Comparison of ENCODE assay signal across 13 mouse cellular contexts in genomic region chr19:12457401-12458066, GRCm38 (mm10). TPM values are rescaled to one million over a fixed set of nuclear protein-coding genes. Genes with fewer than 3 reads are reported as not detected.
DNase-seq lines count a peak whose midpoint lies in the region; ATAC-seq and TF ChIP-seq lines count a peak whose summit lies in the region.
"Had no signal": no experiment of that assay in that cellular context is flagged by ENCODE, and none has a peak within 500 bp of the region (broad histone marks: within the 10 kb centered on the region; RNA-seq: fewer than 3 reads in every experiment).

No protein-coding gene starts in this region.

- no peaks in the 10 kb centered on the region for H3K9me3 ChIP-seq in intestine, embryonic 15.5 days
- H3K9me3 ChIP-seq: heart, embryonic 15.5 days; neural tube, embryonic 12.5 days had no signal

- TF ChIP-seq POLR2A in myocyte (IDR thresholded peaks at IDR 0.05; ENCODE audit: insufficient read length, low read depth), result no peak
- no peak for TF ChIP-seq POLR2A in cerebellum, adult 2 months (IDR thresholded peaks at IDR 0.05; ENCODE audit: borderline replicate concordance, insufficient read depth, low read length)

- peak; percentile 91 for DNase-seq in heart, adult 11 months
- no peak for DNase-seq in heart, postnatal 10 days
- peak; percentile 14 for DNase-seq in T-cell, adult 2 months (ENCODE audit: low spot score)
- DNase-seq in cerebellum, adult 2 months, result no peak
- DNase-seq in heart, adult 9 months (ENCODE audit: low spot score in 2 of 2), result no peak
- DNase-seq: cerebellum, adult 11-12 months; lung, embryonic 14.5 days had no signal

- TF ChIP-seq CTCF in cerebellum, adult 2 months (IDR thresholded peaks at IDR 0.05; ENCODE audit: borderline replicate concordance, insufficient read depth, low read depth, low read length), result no peak

- H3K27ac ChIP-seq in intestine, embryonic 15.5 days, result peak overlapping the region; percentile 36; the same call in 1 of the 2 replicates
- no peak overlapping the region for H3K27ac ChIP-seq in cerebellum, adult 2 months (ENCODE audit: insufficient read depth, low read length)
- H3K27ac ChIP-seq: heart, embryonic 15.5 days; neural tube, embryonic 12.5 days had no signal

- H3ac ChIP-seq in myocyte (ENCODE audit: control insufficient read depth, insufficient read length), result no peak overlapping the region

- 51% methylated on average over 12 of the region's 12 CpGs for WGBS in intestine, embryonic 15.5 days
- 73% methylated on average over 12 of the region's 12 CpGs for WGBS in cerebellum, adult 2 months

- no peaks in the 10 kb centered on the region for H3K27me3 ChIP-seq in intestine, embryonic 15.5 days (replicated peaks)
- no peaks in the 10 kb centered on the region for H3K27me3 ChIP-seq in myocyte (ENCODE audit: control insufficient read depth, insufficient read depth, insufficient read length)
- no peaks in the 10 kb centered on the region for H3K27me3 ChIP-seq in cerebellum, adult 2 months (ENCODE audit: control insufficient read depth, insufficient read depth, low read length)
- H3K27me3 ChIP-seq: heart, embryonic 15.5 days; neural tube, embryonic 12.5 days had no signal

- no peaks in the 10 kb centered on the region for H3K4me1 ChIP-seq in intestine, embryonic 15.5 days (replicated peaks)
- no peaks in the 10 kb centered on the region for H3K4me1 ChIP-seq in cerebellum, adult 2 months (ENCODE audit: control insufficient read depth, insufficient read depth, low read length)
- H3K4me1 ChIP-seq: heart, embryonic 15.5 days; neural tube, embryonic 12.5 days had no signal

- no peak for ATAC-seq in intestine, embryonic 15.5 days
- ATAC-seq in CD4-positive, CD25-positive, alpha-beta regulatory T cell, adult 4 months, result no peak

- H3K4me3 ChIP-seq in intestine, embryonic 15.5 days (replicated peaks), result no peak overlapping the region
- H3K4me3 ChIP-seq in myocyte, result no peak overlapping the region
- no peak overlapping the region for H3K4me3 ChIP-seq in cerebellum, adult 2 months (replicated peaks; ENCODE audit: insufficient read depth, low read depth, low read length)
- H3K4me3 ChIP-seq: heart, embryonic 15.5 days; neural tube, embryonic 12.5 days had no signal

- no peaks in the 10 kb centered on the region for H3K36me3 ChIP-seq in intestine, embryonic 15.5 days
- H3K36me3 ChIP-seq in myocyte (ENCODE audit: control insufficient read depth, insufficient read depth), result no peaks in the 10 kb centered on the region
- H3K36me3 ChIP-seq: heart, embryonic 15.5 days; neural tube, embryonic 12.5 days had no signal

- peak overlapping the region; percentile 26 for H3K4me2 ChIP-seq in intestine, embryonic 15.5 days (replicated peaks)
- H3K4me2 ChIP-seq in myocyte (ENCODE audit: low read depth), result peak overlapping the region; percentile 73
- H3K4me2 ChIP-seq: heart, embryonic 15.5 days; lung, embryonic 14.5 days; neural tube, embryonic 12.5 days had no signal

- H3K79me2 ChIP-seq in myocyte (ENCODE audit: control insufficient read depth, insufficient read depth), result no peaks in the 10 kb centered on the region

- intact Hi-C loops in heart, postnatal 10 days (cut with DNase I), result no loop called here

- no peak overlapping the region for H3K9ac ChIP-seq in intestine, embryonic 15.5 days
- H3K9ac ChIP-seq: heart, embryonic 15.5 days; lung, embryonic 14.5 days; neural tube, embryonic 12.5 days had no signal

TF ChIP-seq in myocyte, 11 proteins besides CTCF, POLR2A, EP300 and RAD21:
- TF ChIP-seq E2F4 (IDR thresholded peaks at IDR 0.05; ENCODE audit: insufficient read depth) (no peak), MYOG (IDR thresholded peaks at IDR 0.05; ENCODE audit: control insufficient read depth in 1 of 3, insufficient read depth in 1 of 3, insufficient read length in 2 of 3, low read depth in 2 of 3) (no peak), SRF (IDR thresholded peaks at IDR 0.05; ENCODE audit: control insufficient read depth, insufficient read length, low read depth) (no peak), CEBPB (IDR thresholded peaks at IDR 0.05; ENCODE audit: insufficient read depth, poor library complexity, severe bottlenecking) (no peak), TCF3 (IDR thresholded peaks at IDR 0.05; ENCODE audit: insufficient read length, low read depth) (no peak), REST (IDR thresholded peaks at IDR 0.05; ENCODE audit: insufficient read depth, insufficient read length) (no peak), USF1 (IDR thresholded peaks at IDR 0.05; ENCODE audit: low read depth) (no peak), MAX (IDR thresholded peaks at IDR 0.05; ENCODE audit: low read depth) (no peak), POLR2AphosphoS2 (IDR thresholded peaks at IDR 0.05; ENCODE audit: insufficient read length, low read depth) (no peak)
TF ChIP-seq in myocyte: peak in this region for 0.

RNA-seq across cellular contexts. Expression of gene Mpeg1, which starts 3.0 kb away (rescaled TPM):
- total RNA-seq in heart, postnatal 10 days (2021), result 1 to 10 TPM; 4.8 to 5.3 TPM
- polyA plus RNA-seq in intestine, embryonic 15.5 days (2015; fragmentation: Nextera tagmentation; extraction: Ambion mirVana), result 0.88 and 0.98 TPM in 2 replicates
- polyA plus RNA-seq in myocyte (2012; fragmentation: generic; extraction: Trizol), result 0.06 TPM
- polyA plus RNA-seq in cerebellum, adult 2 months (2012; rRNA removed), result 3.3 and 3.6 TPM in 2 replicates
- polyA plus RNA-seq in CD4-positive, CD25-positive, alpha-beta regulatory T cell, adult 4 months (2017; shearing (Covaris generic)), result under 1 TPM; 0.15 to 0.44 TPM

RNA-seq across cellular contexts. Expression of gene Pfpl, which starts 29.8 kb away (rescaled TPM):
- not detected for total RNA-seq in heart, postnatal 10 days (2021)
- not detected in 2 replicates for polyA plus RNA-seq in intestine, embryonic 15.5 days (2015; fragmentation: Nextera tagmentation; extraction: Ambion mirVana)
- 0.02 TPM for polyA plus RNA-seq in myocyte (2012; fragmentation: generic; extraction: Trizol)
- polyA plus RNA-seq in cerebellum, adult 2 months (2012; rRNA removed), result not detected in 2 replicates
- not detected for polyA plus RNA-seq in CD4-positive, CD25-positive, alpha-beta regulatory T cell, adult 4 months (2017; shearing (Covaris generic))
- total RNA-seq: layer of hippocampus, adult 18-20 months had no signal
- polyA plus RNA-seq: heart, embryonic 15.5 days; lung, embryonic 14.5 days; neural tube, embryonic 12.5 days had no signal

RNA-seq across cellular contexts. Expression of gene Olfr1441, which starts 40.3 kb away (rescaled TPM):
- total RNA-seq in heart, postnatal 10 days (2021), result not detected
- polyA plus RNA-seq in intestine, embryonic 15.5 days (2015; fragmentation: Nextera tagmentation; extraction: Ambion mirVana), result not detected in 2 replicates
- not detected for polyA plus RNA-seq in myocyte (2012; fragmentation: generic; extraction: Trizol)
- not detected in 2 replicates for polyA plus RNA-seq in cerebellum, adult 2 months (2012; rRNA removed)
- polyA plus RNA-seq in CD4-positive, CD25-positive, alpha-beta regulatory T cell, adult 4 months (2017; shearing (Covaris generic)), result not detected
- total RNA-seq: layer of hippocampus, adult 18-20 months had no signal
- polyA plus RNA-seq: heart, embryonic 15.5 days; lung, embryonic 14.5 days; neural tube, embryonic 12.5 days had no signal

RNA-seq across cellular contexts. Expression of gene Dtx4, which starts 43.7 kb away (rescaled TPM):
- 10 to 100 TPM in 1 of 2 experiments, 1 to 10 TPM in 1; 9.6 to 10.7 TPM for total RNA-seq in heart, postnatal 10 days (2021)
- 15.0 and 15.5 TPM in 2 replicates for polyA plus RNA-seq in intestine, embryonic 15.5 days (2015; fragmentation: Nextera tagmentation; extraction: Ambion mirVana)
- 21.2 TPM for polyA plus RNA-seq in myocyte (2012; fragmentation: generic; extraction: Trizol)
- 11.4 and 11.5 TPM in 2 replicates for polyA plus RNA-seq in cerebellum, adult 2 months (2012; rRNA removed)
- polyA plus RNA-seq in CD4-positive, CD25-positive, alpha-beta regulatory T cell, adult 4 months (2017; shearing (Covaris generic)), result 10 to 100 TPM in 1 of 2 experiments, 1 to 10 TPM in 1; 6.8 to 11.4 TPM

Comparison
In these comparisons a context has a peak if more than half of its experiments do, and no peak if none do; other contexts are left out.
1. DNase-seq: peak in heart, adult 11 months (single experiment) and T-cell, adult 2 months (single experiment); none in heart, postnatal 10 days (0 of 2), cerebellum, adult 2 months (0 of 2) and heart, adult 9 months (0 of 2).